Mouse (Mus musculus) G1E (cell line): Measurements from ENCODE around the gene Nphs2.

Experiments
- CTCF ChIP-seq: IDR thresholded peaks from 2 replicates; pipeline ENCODE4 v1.5.1; 2012; ENCODE audit warnings: low read depth, low read length, inconsistent platforms, mixed read lengths
- GATA1 ChIP-seq: IDR thresholded peaks from 2 replicates; pipeline ENCODE4 v1.6.1; 2012; ENCODE audit warnings: borderline replicate concordance, low read length, inconsistent platforms, mixed read lengths
- GATA2 ChIP-seq: IDR thresholded peaks from 2 replicates; pipeline ENCODE4 v1.6.1; 2012; ENCODE audit warnings: low read depth, low read length, inconsistent platforms, borderline replicate concordance
- POLR2AphosphoS5 ChIP-seq: IDR thresholded peaks from 2 replicates; pipeline ENCODE4 v1.6.1; 2012; ENCODE audit warnings: low read depth, low read length, inconsistent platforms; ENCODE audit not compliant: insufficient replicate concordance
- TAL1 ChIP-seq: conservative IDR thresholded peaks from 2 replicates; pipeline ENCODE4 v1.6.1; 2012; ENCODE audit warnings: low read depth, low read length, inconsistent platforms, mixed read lengths

- TF ChIP-seq CTCF, result no peak
- TF ChIP-seq GATA1, result no peak
- no peak for TF ChIP-seq GATA2
- TF ChIP-seq POLR2AphosphoS5, result no peak
- no peak for TF ChIP-seq TAL1
Measured at GRCm38 (mm10) chr1:156352466-156352865, 41.9 kb downstream of the Nphs2 start.
